ENCODE assay signal across 23 mouse cellular contexts in the genomic region with DNA sequence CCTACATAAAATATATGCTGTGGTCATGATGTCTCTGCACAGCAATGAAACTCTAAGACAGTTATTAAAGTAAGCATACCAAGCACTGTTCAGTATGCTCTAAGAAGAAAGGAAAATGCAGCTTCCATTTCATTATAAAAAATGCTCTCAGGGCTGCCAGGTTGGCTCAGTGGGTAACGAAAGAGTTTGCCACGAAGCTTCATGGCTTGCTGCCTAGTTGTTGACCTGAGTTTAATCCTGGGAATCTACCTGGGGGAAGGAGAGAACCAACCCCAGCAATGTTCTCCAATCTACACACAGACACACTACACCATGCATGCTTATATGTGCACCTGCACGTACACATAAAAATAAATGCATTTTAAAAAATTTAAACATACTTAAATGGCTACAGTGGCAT. TPM values are rescaled to one million over a fixed set of nuclear protein-coding genes. Genes with fewer than 3 reads are reported as not detected.
DNase-seq lines count a peak whose midpoint lies in the region; ATAC-seq and TF ChIP-seq lines count a peak whose summit lies in the region.
"Had no signal": no experiment of that assay in that cellular context is flagged by ENCODE, and none has a peak within 500 bp of the region (broad histone marks: within the 10 kb centered on the region; RNA-seq: fewer than 3 reads in every experiment).

No protein-coding gene starts in this region.

- H3K36me3 ChIP-seq in kidney, adult 2 months (ENCODE audit: control insufficient read depth, insufficient read depth, low read length) = no peaks in the 10 kb centered on the region; the same call in 1 of the 2 replicates
- H3K36me3 ChIP-seq in lung, embryonic 16.5 days (ENCODE audit: control insufficient read depth, insufficient read depth, low read length) = peaks cover 10% of the 10 kb centered on the region; the same call in 1 of the 2 replicates
- H3K36me3 ChIP-seq in lung, postnatal 0 days (ENCODE audit: insufficient read depth, low read length) = no peaks in the 10 kb centered on the region
- H3K36me3 ChIP-seq in stomach, embryonic 16.5 days (ENCODE audit: control insufficient read depth, insufficient read depth, low read length) = 0 out of 2 replicates have a peak, but pooled peaks cover 8% of the 10 kb centered on the region

- 54% methylated on average over 3 of the region's 3 CpGs for WGBS in kidney, adult 2 months
- 67% methylated on average over 3 of the region's 3 CpGs for WGBS in lung, embryonic 16.5 days
- 54% methylated on average over 3 of the region's 3 CpGs for WGBS in lung, postnatal 0 days
- WGBS in stomach, embryonic 16.5 days = 76% methylated on average over 3 of the region's 3 CpGs

- H3K4me3 ChIP-seq in kidney, adult 2 months (ENCODE audit: insufficient read depth, low read depth, low read length) = no peak overlapping the region
- H3K4me3 ChIP-seq in lung, embryonic 16.5 days (ENCODE audit: low read length) = no peak overlapping the region
- H3K4me3 ChIP-seq in lung, postnatal 0 days (ENCODE audit: low read depth, low read length) = no peak overlapping the region
- H3K4me3 ChIP-seq in stomach, embryonic 16.5 days (replicated peaks; ENCODE audit: low read length) = no peak overlapping the region
- H3K4me3 ChIP-seq: forebrain, embryonic 15.5 days; hindbrain, embryonic 12.5 days; left cerebral cortex, adult 2 months; liver, embryonic 15.5 days had no signal

- H3K4me1 ChIP-seq in kidney, adult 2 months (ENCODE audit: control insufficient read depth, insufficient read depth, low read length) = peaks cover 4% of the 10 kb centered on the region
- 0 out of 2 replicates have a peak, but pooled peaks cover 5% of the 10 kb centered on the region for H3K4me1 ChIP-seq in lung, embryonic 16.5 days (replicated peaks; ENCODE audit: control insufficient read depth, insufficient read depth, low read length)
- H3K4me1 ChIP-seq in lung, postnatal 0 days (ENCODE audit: insufficient read depth, low read depth, low read length) = peaks cover 3% of the 10 kb centered on the region; the same call in 1 of the 2 replicates
- H3K4me1 ChIP-seq in stomach, embryonic 16.5 days (ENCODE audit: control insufficient read depth, insufficient read depth, low read length) = no peaks in the 10 kb centered on the region; the same call in 1 of the 2 replicates
- H3K4me1 ChIP-seq: forebrain, embryonic 15.5 days; hindbrain, embryonic 12.5 days had no signal

- DNase-seq in kidney, adult 2 months = no peak
- DNase-seq in kidney, postnatal 4 days = no peak
- no peak for DNase-seq in lung, postnatal 0 days (ENCODE audit: low spot score)
- DNase-seq in cerebellum, adult 9-11 months = peak; percentile 59
- DNase-seq in frontal cortex, postnatal 14 days (ENCODE audit: low spot score in 2 of 2) = no peak
- DNase-seq: adrenal gland, postnatal 10 days; gastrocnemius, postnatal 10 days; layer of hippocampus, adult 9-11 months; liver; thymus, adult 18-20 months; thymus, postnatal 4 days had no signal

- ATAC-seq in lung, embryonic 16.5 days (ENCODE audit: low read depth) = no peak
- ATAC-seq in lung, postnatal 0 days = no peak
- no peak for ATAC-seq in stomach, embryonic 16.5 days (ENCODE audit: insufficient read depth, low FRiP score)
- ATAC-seq: forebrain, embryonic 15.5 days had no signal

- H3K9ac ChIP-seq in lung, embryonic 16.5 days (ENCODE audit: low read length) = no peak overlapping the region
- no peak overlapping the region for H3K9ac ChIP-seq in lung, postnatal 0 days (replicated peaks; ENCODE audit: low read depth)
- H3K9ac ChIP-seq in stomach, embryonic 16.5 days (ENCODE audit: low read length) = no peak overlapping the region
- H3K9ac ChIP-seq: forebrain, embryonic 15.5 days; hindbrain, embryonic 12.5 days; liver, embryonic 15.5 days had no signal

- no peak for TF ChIP-seq EP300 in lung, postnatal 0 days (IDR thresholded peaks at IDR 0.05)

- no peak overlapping the region for H3K4me2 ChIP-seq in lung, embryonic 16.5 days (ENCODE audit: low read depth, low read length)
- no peak overlapping the region for H3K4me2 ChIP-seq in lung, postnatal 0 days (replicated peaks; ENCODE audit: low read depth, low read length)
- H3K4me2 ChIP-seq in stomach, embryonic 16.5 days (ENCODE audit: low read depth, low read length) = no peak overlapping the region
- H3K4me2 ChIP-seq: forebrain, embryonic 15.5 days; hindbrain, embryonic 12.5 days; liver, embryonic 15.5 days; midbrain, embryonic 11.5 days had no signal

- TF ChIP-seq CTCF in kidney, adult 2 months (conservative IDR thresholded peaks at IDR 0.05; ENCODE audit: insufficient read depth, insufficient read length, low read depth, low read length) = no peak
- TF ChIP-seq CTCF in lung, postnatal 0 days (IDR thresholded peaks at IDR 0.05) = no peak

- H3K9me3 ChIP-seq in lung, embryonic 16.5 days (ENCODE audit: control insufficient read depth, low read length) = peaks cover 3% of the 10 kb centered on the region; the same call in 1 of the 2 replicates
- H3K9me3 ChIP-seq in lung, postnatal 0 days (ENCODE audit: low read length) = no peaks in the 10 kb centered on the region
- no peaks in the 10 kb centered on the region for H3K9me3 ChIP-seq in stomach, embryonic 16.5 days (replicated peaks; ENCODE audit: control insufficient read depth, low read length)
- H3K9me3 ChIP-seq: forebrain, embryonic 15.5 days; hindbrain, embryonic 12.5 days; liver, embryonic 15.5 days had no signal

- H3K27me3 ChIP-seq in kidney, adult 2 months (replicated peaks; ENCODE audit: control insufficient read depth, insufficient read depth, low read length) = no peaks in the 10 kb centered on the region
- H3K27me3 ChIP-seq in lung, embryonic 16.5 days (ENCODE audit: control insufficient read depth, insufficient read depth, low read depth, low read length) = no peaks in the 10 kb centered on the region
- no peaks in the 10 kb centered on the region for H3K27me3 ChIP-seq in lung, postnatal 0 days (replicated peaks; ENCODE audit: insufficient read depth, low read length)
- no peaks in the 10 kb centered on the region for H3K27me3 ChIP-seq in stomach, embryonic 16.5 days (ENCODE audit: control insufficient read depth, insufficient read depth, low read length)
- H3K27me3 ChIP-seq: forebrain, embryonic 15.5 days; hindbrain, embryonic 12.5 days; liver, embryonic 15.5 days had no signal

- no peak for TF ChIP-seq POLR2A in kidney, adult 2 months (IDR thresholded peaks at IDR 0.05; ENCODE audit: low read depth, low read length)

- H3K27ac ChIP-seq in kidney, adult 2 months (ENCODE audit: insufficient read depth, low read depth, low read length) = peak overlapping the region; percentile 56
- H3K27ac ChIP-seq in lung, embryonic 16.5 days (ENCODE audit: low read length) = peak overlapping the region; percentile 76; the same call in 1 of the 2 replicates
- no peak overlapping the region for H3K27ac ChIP-seq in lung, postnatal 0 days (ENCODE audit: low read length)
- peak overlapping the region; percentile 71 for H3K27ac ChIP-seq in stomach, embryonic 16.5 days (ENCODE audit: low read length)
- H3K27ac ChIP-seq: forebrain, embryonic 15.5 days; hindbrain, embryonic 12.5 days; left cerebral cortex, adult 2 months; liver, embryonic 15.5 days had no signal

RNA-seq across cellular contexts. Expression of gene Cbl, which starts 34.7 kb away (rescaled TPM):
- 6.6 and 8.1 TPM in 2 replicates for polyA plus RNA-seq in kidney, adult 2 months (2012; rRNA removed)
- polyA plus RNA-seq in lung, embryonic 16.5 days (2015; fragmentation: Nextera tagmentation; extraction: Ambion mirVana) = 15.3 and 15.5 TPM in 2 replicates
- 6.8 and 9.3 TPM in 2 replicates for polyA plus RNA-seq in lung, postnatal 0 days (2015; fragmentation: Nextera tagmentation; extraction: Ambion mirVana)
- 12.5 and 14.0 TPM in 2 replicates for polyA plus RNA-seq in stomach, embryonic 16.5 days (2015; fragmentation: Nextera tagmentation; extraction: Ambion mirVana)

RNA-seq across cellular contexts. Expression of gene Ccdc153, which starts 41.3 kb away (rescaled TPM):
- not detected in 2 replicates for polyA plus RNA-seq in kidney, adult 2 months (2012; rRNA removed)
- 7.3 and 14.3 TPM in 2 replicates for polyA plus RNA-seq in lung, embryonic 16.5 days (2015; fragmentation: Nextera tagmentation; extraction: Ambion mirVana)
- 59.6 and 60.0 TPM in 2 replicates for polyA plus RNA-seq in lung, postnatal 0 days (2015; fragmentation: Nextera tagmentation; extraction: Ambion mirVana)
- polyA plus RNA-seq in stomach, embryonic 16.5 days (2015; fragmentation: Nextera tagmentation; extraction: Ambion mirVana) = 0.19 and 0.55 TPM in 2 replicates
- polyA plus RNA-seq: heart, embryonic 14.5 days; hindbrain, embryonic 12.5 days; large intestine, adult 2 months; liver, embryonic 15.5 days; midbrain, embryonic 11.5 days; neural tube, embryonic 14.5 days; spleen, adult 2 months had no signal

RNA-seq across cellular contexts. Expression of gene Pdzd3, which starts 52.1 kb away (rescaled TPM):
- polyA plus RNA-seq in kidney, adult 2 months (2012; rRNA removed) = 58.0 and 62.5 TPM in 2 replicates
- polyA plus RNA-seq in lung, embryonic 16.5 days (2015; fragmentation: Nextera tagmentation; extraction: Ambion mirVana) = 0.11 TPM in 1 of 2 replicates, not detected in the other
- polyA plus RNA-seq in lung, postnatal 0 days (2015; fragmentation: Nextera tagmentation; extraction: Ambion mirVana) = 0.13 TPM in 1 of 2 replicates, not detected in the other
- 1.3 and 2.4 TPM in 2 replicates for polyA plus RNA-seq in stomach, embryonic 16.5 days (2015; fragmentation: Nextera tagmentation; extraction: Ambion mirVana)
- polyA plus RNA-seq: C2C12; heart, embryonic 14.5 days; liver, embryonic 15.5 days had no signal

Comparison
In these comparisons a context has a peak if more than half of its experiments do, and no peak if none do; other contexts are left out.
1. RNA of gene Pdzd3, which starts 52.1 kb away (polyA plus RNA-seq): 58.0 to 62.5 TPM in kidney, adult 2 months; 1.3 to 2.4 TPM in stomach, embryonic 16.5 days, 0.13 TPM in lung, postnatal 0 days and 0.11 TPM in lung, embryonic 16.5 days; every median in the first group is over 10 times any median in the second.